Mouse (Mus musculus): ENCODE results near the gene Atcay. TPM values are rescaled to one million over a fixed set of nuclear protein-coding genes. Genes with fewer than 3 reads are reported as not detected.
A peak's percentile ranks its signal among the peaks of the same experiment; 100 is the strongest.
"Not testable (repeated sequence)": the region's sequence is repeated elsewhere in the genome, so short reads cannot be mapped to it uniquely, and the experiment has no call there.

Atcay gene
- polyA plus RNA-seq, 1 experiment from 2014 or later = 1.7 TPM

- peak within 1 kb of the TSS; percentile 91 for H3K27ac ChIP-seq
- H3K27me3 ChIP-seq (replicated peaks) = no peaks in the 10 kb centered on the region
- peak within 1 kb of the TSS; percentile 57 for H3K4me2 ChIP-seq (replicated peaks)
- peaks cover 49% of the 10 kb centered on the region for H3K4me1 ChIP-seq (replicated peaks)
- H3K9me3 ChIP-seq = no peaks in the 10 kb centered on the region
- peak within 1 kb of the TSS; percentile 69 for H3K9ac ChIP-seq
- peaks cover 58% of the 10 kb centered on the region for H3K36me3 ChIP-seq
- peak within 1 kb of the TSS; percentile 72 for H3K4me3 ChIP-seq (replicated peaks)
- 4% methylated on average over 53 of the region's 53 CpGs for WGBS
- peak; percentile 96 for ATAC-seq
These were observed 48.0 kb downstream of the Atcay start, which contains the start of gene Dapk3 for GRCm38 (mm10) chr10:81182336-81183333. Gene Dapk3, plus strand, starts transcription at chr10:81183005.

GRCm38 (mm10) chr10:81181860-81182259 is 48.8 kb downstream of the Atcay start:
- 82% methylated on average over 12 of the region's 12 CpGs for WGBS
- not testable (repeated sequence) for H3K9ac ChIP-seq; H3K4me3 ChIP-seq (replicated peaks); ATAC-seq; H3K4me2 ChIP-seq (replicated peaks); H3K27me3 ChIP-seq (replicated peaks); H3K9me3 ChIP-seq
- Histone ChIP-seq H3K27ac (peak overlapping the region; percentile 33; the same call in 1 of the 2 replicates), H3K4me1 (replicated peaks) (peaks cover 49% of the 10 kb centered on the region), H3K36me3 (peaks cover 56% of the 10 kb centered on the region)

GRCm38 (mm10) chr10:81180946-81181345 is 49.7 kb downstream of the Atcay start:
- 96% methylated on average over 13 of the region's 13 CpGs for WGBS
- no peak overlapping the region for H3K4me3 ChIP-seq (replicated peaks)
- peaks cover 54% of the 10 kb centered on the region for H3K36me3 ChIP-seq
- no peak for ATAC-seq
- H3K9ac ChIP-seq = no peak overlapping the region
- no peaks in the 10 kb centered on the region for H3K27me3 ChIP-seq (replicated peaks)
- H3K4me1 ChIP-seq (replicated peaks) = peaks cover 50% of the 10 kb centered on the region
- no peaks in the 10 kb centered on the region for H3K9me3 ChIP-seq
- no peak overlapping the region for H3K4me2 ChIP-seq (replicated peaks)
- 0 out of 2 replicates have a peak overlapping the region, but pooled peaks have one; percentile 33 for H3K27ac ChIP-seq

- Histone ChIP-seq H3K36me3 (peaks cover 54% of the 10 kb centered on the region), H3K27me3 (replicated peaks) (no peaks in the 10 kb centered on the region), H3K27ac (peak overlapping the region; percentile 29), H3K4me1 (replicated peaks) (peaks cover 48% of the 10 kb centered on the region), H3K4me2 (replicated peaks) (no peak overlapping the region), H3K9ac (no peak overlapping the region; the same call in 1 of the 2 replicates), H3K9me3 (no peaks in the 10 kb centered on the region), H3K4me3 (replicated peaks) (no peak overlapping the region)
- no peak for ATAC-seq
- 86% methylated on average over 32 of the region's 32 CpGs for WGBS
These were observed 50.9 kb downstream of the Atcay start for GRCm38 (mm10) chr10:81179451-81180342.

- 90% methylated on average over 11 of the region's 11 CpGs for WGBS
- no peak overlapping the region for H3K4me3 ChIP-seq (replicated peaks)
- H3K4me2 ChIP-seq (replicated peaks) = 0 out of 2 replicates have a peak overlapping the region, but pooled peaks have one; percentile 92
- H3K4me1 ChIP-seq (replicated peaks) = peaks cover 46% of the 10 kb centered on the region
- no peaks in the 10 kb centered on the region for H3K9me3 ChIP-seq
- H3K36me3 ChIP-seq = peaks cover 49% of the 10 kb centered on the region
- ATAC-seq = no peak
- no peak overlapping the region for H3K9ac ChIP-seq
- H3K27ac ChIP-seq = no peak overlapping the region
- H3K27me3 ChIP-seq (replicated peaks) = no peaks in the 10 kb centered on the region
These were observed 51.7 kb downstream of the Atcay start for GRCm38 (mm10) chr10:81178927-81179326.

GRCm38 (mm10) chr10:81177958-81178712 is 52.5 kb downstream of the Atcay start:
- Histone ChIP-seq H3K36me3 (peaks cover 49% of the 10 kb centered on the region), H3K27ac (peak overlapping the region; percentile 88; the same call in 1 of the 2 replicates)
- WGBS = 53% methylated on average over 14 of the region's 14 CpGs

GRCm38 (mm10) chr10:81177491-81177925 is 53.1 kb downstream of the Atcay start:
- 8% methylated on average over 16 of the region's 16 CpGs for WGBS
- Histone ChIP-seq H3K9me3 (no peaks in the 10 kb centered on the region), H3K36me3 (peaks cover 49% of the 10 kb centered on the region), H3K4me3 (replicated peaks) (peak overlapping the region; percentile 97), H3K27me3 (replicated peaks) (no peaks in the 10 kb centered on the region), H3K27ac (peak overlapping the region; percentile 88), H3K9ac (peak overlapping the region; percentile 94), H3K4me1 (replicated peaks) (peaks cover 48% of the 10 kb centered on the region), H3K4me2 (replicated peaks) (peak overlapping the region; percentile 92)
- ATAC-seq = no peak

More at GRCm38 (mm10) chr10:81177958-81178712, 52.5 kb downstream of the Atcay start:
- Histone ChIP-seq H3K9ac (peak overlapping the region; percentile 94), H3K9me3 (no peaks in the 10 kb centered on the region), H3K27me3 (replicated peaks) (no peaks in the 10 kb centered on the region), H3K4me3 (replicated peaks) (peak overlapping the region; percentile 97), H3K4me1 (replicated peaks) (peaks cover 46% of the 10 kb centered on the region), H3K4me2 (replicated peaks) (peak overlapping the region; percentile 92)
- ATAC-seq = no peak

GRCm38 (mm10) chr10:81176466-81177271 is 54.0 kb downstream of the Atcay start, which contains the start of gene Eef2:
Gene Eef2, plus strand, starts transcription at chr10:81176631.
- no peaks in the 10 kb centered on the region for H3K27me3 ChIP-seq (replicated peaks)
- WGBS = under 1% methylated on average over 77 of the region's 77 CpGs

GRCm38 (mm10) chr10:81175936-81176465 is 54.6 kb downstream of the Atcay start:
- Histone ChIP-seq H3K9me3 (no peaks in the 10 kb centered on the region), H3K4me2 (replicated peaks) (peak overlapping the region; percentile 55), H3K4me1 (replicated peaks) (peaks cover 39% of the 10 kb centered on the region), H3K36me3 (peaks cover 34% of the 10 kb centered on the region), H3K4me3 (replicated peaks) (peak overlapping the region; percentile 97), H3K27me3 (replicated peaks) (no peaks in the 10 kb centered on the region), H3K9ac (peak overlapping the region; percentile 32; the same call in 1 of the 2 replicates), H3K27ac (peak overlapping the region; percentile 81)
- peak; percentile 29 for ATAC-seq
- WGBS = 4% methylated on average over 13 of the region's 13 CpGs

More at GRCm38 (mm10) chr10:81176466-81177271, 54.0 kb downstream of the Atcay start, which contains the start of gene Eef2:
- peak; percentile 86 for ATAC-seq
- Histone ChIP-seq H3K4me3 (replicated peaks) (peak within 1 kb of the TSS; percentile 97), H3K36me3 (peaks cover 41% of the 10 kb centered on the region), H3K27ac (peak within 1 kb of the TSS; percentile 88), H3K9ac (peak within 1 kb of the TSS; percentile 94), H3K9me3 (no peaks in the 10 kb centered on the region), H3K4me1 (replicated peaks) (peaks cover 43% of the 10 kb centered on the region), H3K4me2 (replicated peaks) (peak within 1 kb of the TSS; percentile 92)

- not testable (repeated sequence) for H3K9me3 ChIP-seq; H3K27me3 ChIP-seq (replicated peaks); ATAC-seq; H3K9ac ChIP-seq
- Histone ChIP-seq H3K27ac (peak overlapping the region; percentile 81), H3K36me3 (peaks cover 27% of the 10 kb centered on the region), H3K4me1 (replicated peaks) (peaks cover 39% of the 10 kb centered on the region), H3K4me2 (replicated peaks) (peak overlapping the region; percentile 59), H3K4me3 (replicated peaks) (peak overlapping the region; percentile 28; the same call in 1 of the 2 replicates)
- WGBS = 13% methylated on average over 4 of the region's 4 CpGs
These were observed 55.3 kb downstream of the Atcay start for GRCm38 (mm10) chr10:81175345-81175701.

All from intestine, embryonic 15.5 days (tissue).